Mouse (Mus musculus): ENCODE measurements around the gene Mad2l2. TPM values are rescaled to one million over a fixed set of nuclear protein-coding genes. Genes with fewer than 3 reads are reported as not detected.
"Not testable (repeated sequence)": the region's sequence is repeated elsewhere in the genome, so short reads cannot be mapped to it uniquely, and the experiment has no call there.

The Mad2l2 gene
- polyA plus RNA-seq, 1 experiment from 2014 or later = 90.6 TPM

- 79% methylated on average over 4 of the region's 4 CpGs for WGBS
- Histone ChIP-seq H3K27me3 (replicated peaks) (no peaks in the 10 kb centered on the region), H3K4me2 (replicated peaks) (no peak overlapping the region), H3K4me1 (peaks cover 10% of the 10 kb centered on the region; the same call in 1 of the 2 replicates), H3K4me3 (no peak overlapping the region), H3K9ac (no peak overlapping the region), H3K36me3 (no peaks in the 10 kb centered on the region), H3K27ac (no peak overlapping the region), H3K9me3 (no peaks in the 10 kb centered on the region)
- ATAC-seq (ENCODE audit: low FRiP score, low read depth) = no peak
These were observed 55.6 kb downstream of the Mad2l2 start for GRCm38 (mm10) chr4:148185819-148186218.

- not testable (repeated sequence) for H3K27me3 ChIP-seq (replicated peaks); H3K4me2 ChIP-seq (replicated peaks); H3K4me3 ChIP-seq; H3K9ac ChIP-seq; H3K9me3 ChIP-seq; H3K36me3 ChIP-seq; H3K27ac ChIP-seq; ATAC-seq (ENCODE audit: low FRiP score, low read depth); H3K4me1 ChIP-seq
- WGBS = 88% methylated on average over 1 of the region's 1 CpGs
These were observed 58.6 kb downstream of the Mad2l2 start for GRCm38 (mm10) chr4:148188767-148189166.

- 0 out of 2 replicates have a peak, but pooled peaks cover 2% of the 10 kb centered on the region for H3K4me1 ChIP-seq
- H3K36me3 ChIP-seq = no peaks in the 10 kb centered on the region
- no peaks in the 10 kb centered on the region for H3K27me3 ChIP-seq (replicated peaks)
- 30% methylated on average over 11 of the region's 11 CpGs for WGBS
- no peak overlapping the region for H3K4me3 ChIP-seq
- no peak overlapping the region for H3K9ac ChIP-seq
- no peak overlapping the region for H3K4me2 ChIP-seq (replicated peaks)
- no peaks in the 10 kb centered on the region for H3K9me3 ChIP-seq
- no peak overlapping the region for H3K27ac ChIP-seq
- ATAC-seq (ENCODE audit: low FRiP score, low read depth) = peak; percentile 37; the same call in 1 of the 2 replicates
These were observed 62.6 kb downstream of the Mad2l2 start for GRCm38 (mm10) chr4:148192707-148193245.

GRCm38 (mm10) chr4:148194400-148194799 lies 64.2 kb downstream of the Mad2l2 start:
- no peak for ATAC-seq (ENCODE audit: low FRiP score, low read depth)
- H3K36me3 ChIP-seq = no peaks in the 10 kb centered on the region
- 0 out of 2 replicates have a peak, but pooled peaks cover 6% of the 10 kb centered on the region for H3K27me3 ChIP-seq (replicated peaks)
- H3K4me3 ChIP-seq = no peak overlapping the region
- H3K27ac ChIP-seq = no peak overlapping the region
- H3K4me1 ChIP-seq = 0 out of 2 replicates have a peak, but pooled peaks cover 10% of the 10 kb centered on the region
- H3K9me3 ChIP-seq = no peaks in the 10 kb centered on the region
- no peak overlapping the region for H3K9ac ChIP-seq
- H3K4me2 ChIP-seq (replicated peaks) = no peak overlapping the region

Small RNA genes lying within 50 kb of the gene (microRNA-seq; reads per million reads assigned to microRNA genes)
- not detected for gene Mir7022

Other genes starting within 250 kb of the Mad2l2 start
- gene Mfn2, start 225.7 kb upstream of the Mad2l2 start, polyA plus RNA-seq (2016; fragmentation: Nextera tagmentation; extraction: Ambion mirVana) = 65.1 and 67.1 TPM in 2 replicates
- 33.9 and 35.4 TPM in 2 replicates for gene Plod1, start 193.6 kb upstream of the Mad2l2 start, polyA plus RNA-seq (2016; fragmentation: Nextera tagmentation; extraction: Ambion mirVana)
- 24.4 and 27.2 TPM in 2 replicates for gene 2510039O18Rik, start 189.5 kb upstream of the Mad2l2 start, polyA plus RNA-seq (2016; fragmentation: Nextera tagmentation; extraction: Ambion mirVana)
- 0.45 TPM in 1 of 2 replicates, not detected in the other for gene Nppb, start 144.6 kb upstream of the Mad2l2 start, polyA plus RNA-seq (2016; fragmentation: Nextera tagmentation; extraction: Ambion mirVana)
- gene Nppa, start 129.7 kb upstream of the Mad2l2 start, polyA plus RNA-seq (2016; fragmentation: Nextera tagmentation; extraction: Ambion mirVana) = 3.1 and 5.0 TPM in 2 replicates
- gene Clcn6, start 91.6 kb upstream of the Mad2l2 start, polyA plus RNA-seq (2016; fragmentation: Nextera tagmentation; extraction: Ambion mirVana) = 26.6 and 29.1 TPM in 2 replicates
- gene Mthfr, start 91.3 kb upstream of the Mad2l2 start, polyA plus RNA-seq (2016; fragmentation: Nextera tagmentation; extraction: Ambion mirVana) = 27.8 and 30.7 TPM in 2 replicates
- 9.4 and 10.2 TPM in 2 replicates for gene Agtrap, start 42.4 kb upstream of the Mad2l2 start, polyA plus RNA-seq (2016; fragmentation: Nextera tagmentation; extraction: Ambion mirVana)
- gene Draxin, start 314 bp downstream of the Mad2l2 start, polyA plus RNA-seq (2016; fragmentation: Nextera tagmentation; extraction: Ambion mirVana) = 11.8 and 12.4 TPM in 2 replicates
- 13.9 and 16.1 TPM in 2 replicates for gene Fbxo6, start 21.8 kb downstream of the Mad2l2 start, polyA plus RNA-seq (2016; fragmentation: Nextera tagmentation; extraction: Ambion mirVana)
- 79.5 and 82.3 TPM in 2 replicates for gene Fbxo44, start 30.1 kb downstream of the Mad2l2 start, polyA plus RNA-seq (2016; fragmentation: Nextera tagmentation; extraction: Ambion mirVana)
- 2.7 and 4.0 TPM in 2 replicates for gene Fbxo2, start 30.2 kb downstream of the Mad2l2 start, polyA plus RNA-seq (2016; fragmentation: Nextera tagmentation; extraction: Ambion mirVana)
- gene Disp3, start 157.6 kb downstream of the Mad2l2 start, polyA plus RNA-seq (2016; fragmentation: Nextera tagmentation; extraction: Ambion mirVana) = 17.7 and 21.3 TPM in 2 replicates